Mouse (Mus musculus): Measurements from ENCODE around the gene Mlh3. TPM values are rescaled to one million over a fixed set of nuclear protein-coding genes. Genes with fewer than 3 reads are reported as not detected.
A peak's percentile ranks its signal among the peaks of the same experiment; 100 is the strongest.

Gene Mlh3
- 8.7 and 9.4 TPM in 2 replicates for polyA plus RNA-seq (2016; fragmentation: Nextera tagmentation; extraction: Ambion mirVana)

GRCm38 (mm10) chr12:85270319-85270718, at the start of gene Mlh3:
TSS of gene Mlh3 (minus strand) at chr12:85270599.
- H3K27me3 ChIP-seq (ENCODE audit: poor library complexity, severe bottlenecking), result no peaks in the 10 kb centered on the region
- H3K4me1 ChIP-seq, result peaks cover 13% of the 10 kb centered on the region
- H3K4me3 ChIP-seq, result peak within 1 kb of the TSS; percentile 65
- H3K27ac ChIP-seq, result peak within 1 kb of the TSS; percentile 92
- under 1% methylated on average over 35 of the region's 35 CpGs for WGBS
- H3K9me3 ChIP-seq, result no peaks in the 10 kb centered on the region; the same call in 1 of the 2 replicates
- DNase-seq (ENCODE audit: extremely low spot score, low spot score), result peak; percentile 83
- peaks cover 27% of the 10 kb centered on the region for H3K36me3 ChIP-seq (replicated peaks)

- Histone ChIP-seq H3K27ac (no peak overlapping the region), H3K4me3 (no peak overlapping the region), H3K9me3 (no peaks in the 10 kb centered on the region), H3K27me3 (ENCODE audit: poor library complexity, severe bottlenecking) (no peaks in the 10 kb centered on the region), H3K4me1 (peaks cover 3% of the 10 kb centered on the region; the same call in 1 of the 2 replicates), H3K36me3 (replicated peaks) (peaks cover 100% of the 10 kb centered on the region)
- WGBS, result 80% methylated on average over 3 of the region's 3 CpGs
- no peak for DNase-seq (ENCODE audit: extremely low spot score, low spot score)
Measured at GRCm38 (mm10) chr12:85308651-85309050, 38.3 kb upstream of the Mlh3 start.

- Histone ChIP-seq H3K27me3 (ENCODE audit: poor library complexity, severe bottlenecking) (no peaks in the 10 kb centered on the region), H3K4me1 (peaks cover 3% of the 10 kb centered on the region; the same call in 1 of the 2 replicates), H3K4me3 (no peak overlapping the region), H3K9me3 (no peaks in the 10 kb centered on the region), H3K36me3 (replicated peaks) (peaks cover 100% of the 10 kb centered on the region), H3K27ac (peak overlapping the region; percentile 61; the same call in 1 of the 2 replicates)
- DNase-seq (ENCODE audit: extremely low spot score, low spot score), result peak; percentile 81
- 57% methylated on average over 16 of the region's 16 CpGs for WGBS
Measured at GRCm38 (mm10) chr12:85305247-85305892, 35.0 kb upstream of the Mlh3 start.

GRCm38 (mm10) chr12:85304725-85305124, 34.3 kb upstream of the Mlh3 start:
- Histone ChIP-seq H3K27ac (no peak overlapping the region), H3K9me3 (no peaks in the 10 kb centered on the region), H3K27me3 (ENCODE audit: poor library complexity, severe bottlenecking) (no peaks in the 10 kb centered on the region), H3K4me3 (no peak overlapping the region), H3K4me1 (peaks cover 3% of the 10 kb centered on the region; the same call in 1 of the 2 replicates), H3K36me3 (replicated peaks) (peaks cover 100% of the 10 kb centered on the region)
- WGBS, result 86% methylated on average over 4 of the region's 4 CpGs
- DNase-seq (ENCODE audit: extremely low spot score, low spot score), result no peak

- Histone ChIP-seq H3K4me1 (peaks cover 3% of the 10 kb centered on the region; the same call in 1 of the 2 replicates), H3K4me3 (no peak overlapping the region), H3K36me3 (replicated peaks) (peaks cover 100% of the 10 kb centered on the region), H3K27ac (no peak overlapping the region), H3K27me3 (ENCODE audit: poor library complexity, severe bottlenecking) (no peaks in the 10 kb centered on the region), H3K9me3 (no peaks in the 10 kb centered on the region)
- WGBS, result 90% methylated on average over 2 of the region's 2 CpGs
- DNase-seq (ENCODE audit: extremely low spot score, low spot score), result no peak
Measured at GRCm38 (mm10) chr12:85303256-85303655, 32.9 kb upstream of the Mlh3 start.

GRCm38 (mm10) chr12:85298835-85299180, 28.4 kb upstream of the Mlh3 start:
- 93% methylated on average over 1 of the region's 1 CpGs for WGBS

GRCm38 (mm10) chr12:85298127-85298834, 27.9 kb upstream of the Mlh3 start:
- WGBS, result 89% methylated on average over 11 of the region's 11 CpGs
- Histone ChIP-seq H3K27me3 (ENCODE audit: poor library complexity, severe bottlenecking) (no peaks in the 10 kb centered on the region), H3K36me3 (replicated peaks) (peaks cover 67% of the 10 kb centered on the region), H3K27ac (no peak overlapping the region), H3K4me1 (no peaks in the 10 kb centered on the region), H3K9me3 (peaks cover 15% of the 10 kb centered on the region), H3K4me3 (no peak overlapping the region)
- DNase-seq (ENCODE audit: extremely low spot score, low spot score), result no peak

More at GRCm38 (mm10) chr12:85298835-85299180, 28.4 kb upstream of the Mlh3 start:
- Histone ChIP-seq H3K4me3 (no peak overlapping the region), H3K36me3 (replicated peaks) (peaks cover 72% of the 10 kb centered on the region), H3K27me3 (ENCODE audit: poor library complexity, severe bottlenecking) (no peaks in the 10 kb centered on the region), H3K4me1 (no peaks in the 10 kb centered on the region), H3K9me3 (peaks cover 12% of the 10 kb centered on the region), H3K27ac (no peak overlapping the region)
- no peak for DNase-seq (ENCODE audit: extremely low spot score, low spot score)

- H3K36me3 ChIP-seq (replicated peaks), result peaks cover 59% of the 10 kb centered on the region
- no peak overlapping the region for H3K27ac ChIP-seq
- peaks cover under 1% of the 10 kb centered on the region; the same call in 1 of the 2 replicates for H3K4me1 ChIP-seq
- H3K9me3 ChIP-seq, result peaks cover 19% of the 10 kb centered on the region
- 81% methylated on average over 10 of the region's 10 CpGs for WGBS
- no peaks in the 10 kb centered on the region for H3K27me3 ChIP-seq (ENCODE audit: poor library complexity, severe bottlenecking)
- no peak for DNase-seq (ENCODE audit: extremely low spot score, low spot score)
- no peak overlapping the region for H3K4me3 ChIP-seq
Measured at GRCm38 (mm10) chr12:85297345-85297997, 27.1 kb upstream of the Mlh3 start.

- peaks cover 3% of the 10 kb centered on the region; the same call in 1 of the 2 replicates for H3K4me1 ChIP-seq
- peaks cover 19% of the 10 kb centered on the region for H3K9me3 ChIP-seq
- H3K36me3 ChIP-seq (replicated peaks), result peaks cover 53% of the 10 kb centered on the region
- no peak overlapping the region for H3K27ac ChIP-seq
- 91% methylated on average over 5 of the region's 5 CpGs for WGBS
- no peak overlapping the region for H3K4me3 ChIP-seq
- no peak for DNase-seq (ENCODE audit: extremely low spot score, low spot score)
- no peaks in the 10 kb centered on the region for H3K27me3 ChIP-seq (ENCODE audit: poor library complexity, severe bottlenecking)
Measured at GRCm38 (mm10) chr12:85296915-85297314, 26.5 kb upstream of the Mlh3 start.

GRCm38 (mm10) chr12:85295506-85295905, 25.1 kb upstream of the Mlh3 start:
- Histone ChIP-seq H3K27me3 (ENCODE audit: poor library complexity, severe bottlenecking) (peaks cover 5% of the 10 kb centered on the region), H3K27ac (no peak overlapping the region), H3K36me3 (replicated peaks) (peaks cover 39% of the 10 kb centered on the region), H3K4me1 (peaks cover 6% of the 10 kb centered on the region; the same call in 1 of the 2 replicates), H3K9me3 (peaks cover 19% of the 10 kb centered on the region), H3K4me3 (no peak overlapping the region)
- WGBS, result 92% methylated on average over 2 of the region's 2 CpGs
- DNase-seq (ENCODE audit: extremely low spot score, low spot score), result no peak

GRCm38 (mm10) chr12:85292906-85293305, 22.5 kb upstream of the Mlh3 start:
- Histone ChIP-seq H3K9me3 (peaks cover 19% of the 10 kb centered on the region), H3K4me1 (peaks cover 25% of the 10 kb centered on the region), H3K4me3 (no peak overlapping the region), H3K27ac (no peak overlapping the region), H3K27me3 (ENCODE audit: poor library complexity, severe bottlenecking) (peaks cover 23% of the 10 kb centered on the region), H3K36me3 (replicated peaks) (peaks cover 13% of the 10 kb centered on the region)
- no peak for DNase-seq (ENCODE audit: extremely low spot score, low spot score)

- H3K4me3 ChIP-seq, result no peak overlapping the region
- 82% methylated on average over 6 of the region's 6 CpGs for WGBS
- DNase-seq (ENCODE audit: extremely low spot score, low spot score), result no peak
- peaks cover 10% of the 10 kb centered on the region for H3K36me3 ChIP-seq (replicated peaks)
- peaks cover 23% of the 10 kb centered on the region for H3K27me3 ChIP-seq (ENCODE audit: poor library complexity, severe bottlenecking)
- H3K9me3 ChIP-seq, result peaks cover 19% of the 10 kb centered on the region
- no peak overlapping the region for H3K27ac ChIP-seq
- H3K4me1 ChIP-seq, result peaks cover 28% of the 10 kb centered on the region
Measured at GRCm38 (mm10) chr12:85292288-85292687, 21.9 kb upstream of the Mlh3 start.

GRCm38 (mm10) chr12:85291541-85291940, 21.1 kb upstream of the Mlh3 start:
- H3K4me3 ChIP-seq, result no peak overlapping the region
- DNase-seq (ENCODE audit: extremely low spot score, low spot score), result no peak
- peaks cover 23% of the 10 kb centered on the region for H3K27me3 ChIP-seq (ENCODE audit: poor library complexity, severe bottlenecking)
- H3K9me3 ChIP-seq, result peaks cover 19% of the 10 kb centered on the region
- no peak overlapping the region for H3K27ac ChIP-seq
- peaks cover 28% of the 10 kb centered on the region for H3K4me1 ChIP-seq
- H3K36me3 ChIP-seq (replicated peaks), result peaks cover 5% of the 10 kb centered on the region

Measured in forebrain, embryonic 10.5 days (tissue).